Mouse (Mus musculus): ENCODE data around the gene Rusc1. TPM values are rescaled to one million over a fixed set of nuclear protein-coding genes. Genes with fewer than 3 reads are reported as not detected.

Rusc1 gene
- polyA plus RNA-seq, 1 experiment, result 25.0 TPM

DNA sequence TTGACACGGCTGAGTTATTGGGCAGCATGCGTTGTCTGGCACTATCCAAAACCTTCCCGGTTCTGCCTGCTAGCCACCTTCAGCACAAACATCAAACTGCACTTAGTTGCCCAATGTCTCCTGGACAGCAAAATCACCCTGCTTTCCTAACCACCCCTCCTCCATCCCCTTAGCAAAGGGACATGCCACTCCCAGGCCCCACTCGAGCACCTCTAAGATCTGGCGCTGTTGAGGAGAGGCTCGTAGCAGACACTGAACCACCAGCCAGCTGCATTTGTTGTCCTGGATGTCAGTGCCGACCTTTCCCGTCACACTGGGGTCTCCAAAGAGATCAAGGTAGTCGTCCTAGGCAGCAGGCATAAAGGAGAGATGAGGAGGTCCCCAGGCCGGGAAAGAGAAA, 910 bp upstream of the Rusc1 start:
- TF ChIP-seq USF1 (IDR thresholded peaks at IDR 0.05; ENCODE audit: low read depth) (no peak), CEBPB (IDR thresholded peaks at IDR 0.05; ENCODE audit: low read depth) (no peak)
- peaks cover 3% of the 10 kb centered on the region for H3K79me2 ChIP-seq (ENCODE audit: control insufficient read depth, insufficient read depth)
- no peak overlapping the region for H3ac ChIP-seq (ENCODE audit: control insufficient read depth, insufficient read length, low read depth)
- H3K36me3 ChIP-seq (ENCODE audit: control insufficient read depth, insufficient read depth), result peaks cover 46% of the 10 kb centered on the region
- no peaks in the 10 kb centered on the region for H3K27me3 ChIP-seq (ENCODE audit: control insufficient read depth, insufficient read depth, insufficient read length)
- H3K4me3 ChIP-seq (ENCODE audit: insufficient read depth, poor library complexity, severe bottlenecking), result no peak overlapping the region
- H3K79me3 ChIP-seq (ENCODE audit: low read depth), result no peaks in the 10 kb centered on the region

GRCm38 (mm10) chr3:89092509-89093090, 511 bp downstream of the Rusc1 start:
- H3K79me3 ChIP-seq (ENCODE audit: low read depth), result no peaks in the 10 kb centered on the region
- TF ChIP-seq CEBPB (IDR thresholded peaks at IDR 0.05; ENCODE audit: low read depth) (no peak), MAX (IDR thresholded peaks at IDR 0.05) (no peak), USF1 (IDR thresholded peaks at IDR 0.05; ENCODE audit: low read depth) (no peak), FOSL1 (IDR thresholded peaks at IDR 0.05; ENCODE audit: insufficient read depth, low read length, poor library complexity, severe bottlenecking) (no peak), MYOG (IDR thresholded peaks at IDR 0.05; ENCODE audit: control insufficient read depth, extremely low read depth, insufficient read length) (no peak), MYOD1 (IDR thresholded peaks at IDR 0.05; ENCODE audit: control insufficient read depth, insufficient read length, low read depth) (no peak)
- H3K4me3 ChIP-seq (ENCODE audit: insufficient read depth, poor library complexity, severe bottlenecking), result peak overlapping the region; percentile 23
- H3K36me3 ChIP-seq (ENCODE audit: control insufficient read depth, insufficient read depth), result peaks cover 34% of the 10 kb centered on the region
- no peaks in the 10 kb centered on the region for H3K79me2 ChIP-seq (ENCODE audit: control insufficient read depth, insufficient read depth)
- no peaks in the 10 kb centered on the region for H3K27me3 ChIP-seq (ENCODE audit: control insufficient read depth, insufficient read depth, insufficient read length)
- H3ac ChIP-seq (ENCODE audit: control insufficient read depth, insufficient read length, low read depth), result peak overlapping the region; percentile 62

DNA sequence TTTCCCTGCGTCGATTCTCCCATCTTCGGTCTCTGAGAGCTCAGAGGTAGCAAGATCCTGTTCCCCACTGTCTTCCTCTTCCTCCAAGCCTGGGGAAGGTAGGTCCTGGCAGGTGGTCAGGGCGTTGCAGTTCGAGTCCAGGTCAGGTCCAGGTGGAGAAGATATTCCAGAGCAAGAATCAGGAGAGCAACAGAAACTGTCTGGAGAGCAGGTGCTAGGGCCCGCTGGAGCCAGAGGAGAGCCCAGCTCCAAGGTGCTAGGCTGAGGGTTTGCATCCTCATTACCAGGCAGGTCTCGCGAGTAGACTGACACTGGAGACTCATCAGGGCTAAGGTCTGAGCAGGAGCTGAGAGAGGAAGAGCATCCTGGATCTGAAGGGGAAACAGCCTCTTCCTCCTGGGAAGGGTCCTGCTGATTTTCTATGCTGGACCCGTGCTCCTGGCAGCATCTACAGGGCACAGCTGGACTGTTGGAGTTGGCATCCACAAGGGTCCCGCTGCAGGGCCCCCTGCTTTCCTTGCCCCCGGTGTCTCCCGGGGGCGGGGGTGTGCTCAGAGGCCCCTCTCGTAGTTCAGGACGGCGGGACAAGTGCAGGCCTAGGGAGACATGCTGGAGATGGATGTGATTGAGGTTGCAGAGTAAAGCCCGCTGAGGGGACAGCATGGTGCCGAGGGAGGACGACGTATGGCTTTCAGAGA, 1.2 kb downstream of the Rusc1 start:
- Histone ChIP-seq H3K79me2 (ENCODE audit: control insufficient read depth, insufficient read depth) (no peaks in the 10 kb centered on the region), H3K79me3 (ENCODE audit: low read depth) (no peaks in the 10 kb centered on the region), H3K36me3 (ENCODE audit: control insufficient read depth, insufficient read depth) (peaks cover 28% of the 10 kb centered on the region), H3K27me3 (ENCODE audit: control insufficient read depth, insufficient read depth, insufficient read length) (no peaks in the 10 kb centered on the region), H3K4me3 (ENCODE audit: insufficient read depth, poor library complexity, severe bottlenecking) (peak overlapping the region; percentile 38), H3ac (ENCODE audit: control insufficient read depth, insufficient read length, low read depth) (peak overlapping the region; percentile 44)
- TF ChIP-seq MAX (IDR thresholded peaks at IDR 0.05) (no peak), MYOG (IDR thresholded peaks at IDR 0.05; ENCODE audit: control insufficient read depth, extremely low read depth, insufficient read length) (no peak), MYOD1 (IDR thresholded peaks at IDR 0.05; ENCODE audit: control insufficient read depth, insufficient read length, low read depth) (no peak), FOSL1 (IDR thresholded peaks at IDR 0.05; ENCODE audit: insufficient read depth, low read length, poor library complexity, severe bottlenecking) (no peak), CTCF (IDR thresholded peaks at IDR 0.05; ENCODE audit: control insufficient read depth, insufficient read depth, insufficient read length) (no peak), CEBPB (IDR thresholded peaks at IDR 0.05; ENCODE audit: low read depth) (no peak), USF1 (IDR thresholded peaks at IDR 0.05; ENCODE audit: low read depth) (no peak)

- H3K36me3 ChIP-seq (ENCODE audit: control insufficient read depth, insufficient read depth), result peaks cover 19% of the 10 kb centered on the region
- H3K27me3 ChIP-seq (ENCODE audit: control insufficient read depth, insufficient read depth, insufficient read length), result no peaks in the 10 kb centered on the region
- H3K79me2 ChIP-seq (ENCODE audit: control insufficient read depth, insufficient read depth), result no peaks in the 10 kb centered on the region
- no peaks in the 10 kb centered on the region for H3K79me3 ChIP-seq (ENCODE audit: low read depth)
- TF ChIP-seq MYOG (IDR thresholded peaks at IDR 0.05; ENCODE audit: control insufficient read depth, extremely low read depth, insufficient read length), result no peak
- TF ChIP-seq CTCF (IDR thresholded peaks at IDR 0.05; ENCODE audit: control insufficient read depth, insufficient read depth, insufficient read length), result peak; percentile 88
- peak; percentile 99 for TF ChIP-seq MYOD1 (IDR thresholded peaks at IDR 0.05; ENCODE audit: control insufficient read depth, insufficient read length, low read depth)
- TF ChIP-seq FOSL1 (IDR thresholded peaks at IDR 0.05; ENCODE audit: insufficient read depth, low read length, poor library complexity, severe bottlenecking), result no peak
- no peak for TF ChIP-seq MAX (IDR thresholded peaks at IDR 0.05)
- TF ChIP-seq USF1 (IDR thresholded peaks at IDR 0.05; ENCODE audit: low read depth), result no peak
- no peak for TF ChIP-seq CEBPB (IDR thresholded peaks at IDR 0.05; ENCODE audit: low read depth)
- H3ac ChIP-seq (ENCODE audit: control insufficient read depth, insufficient read length, low read depth), result peak overlapping the region; percentile 78
- H3K4me3 ChIP-seq (ENCODE audit: insufficient read depth, poor library complexity, severe bottlenecking), result peak overlapping the region; percentile 38
Measured at GRCm38 (mm10) chr3:89090694-89091655, 2.1 kb downstream of the Rusc1 start.

DNA sequence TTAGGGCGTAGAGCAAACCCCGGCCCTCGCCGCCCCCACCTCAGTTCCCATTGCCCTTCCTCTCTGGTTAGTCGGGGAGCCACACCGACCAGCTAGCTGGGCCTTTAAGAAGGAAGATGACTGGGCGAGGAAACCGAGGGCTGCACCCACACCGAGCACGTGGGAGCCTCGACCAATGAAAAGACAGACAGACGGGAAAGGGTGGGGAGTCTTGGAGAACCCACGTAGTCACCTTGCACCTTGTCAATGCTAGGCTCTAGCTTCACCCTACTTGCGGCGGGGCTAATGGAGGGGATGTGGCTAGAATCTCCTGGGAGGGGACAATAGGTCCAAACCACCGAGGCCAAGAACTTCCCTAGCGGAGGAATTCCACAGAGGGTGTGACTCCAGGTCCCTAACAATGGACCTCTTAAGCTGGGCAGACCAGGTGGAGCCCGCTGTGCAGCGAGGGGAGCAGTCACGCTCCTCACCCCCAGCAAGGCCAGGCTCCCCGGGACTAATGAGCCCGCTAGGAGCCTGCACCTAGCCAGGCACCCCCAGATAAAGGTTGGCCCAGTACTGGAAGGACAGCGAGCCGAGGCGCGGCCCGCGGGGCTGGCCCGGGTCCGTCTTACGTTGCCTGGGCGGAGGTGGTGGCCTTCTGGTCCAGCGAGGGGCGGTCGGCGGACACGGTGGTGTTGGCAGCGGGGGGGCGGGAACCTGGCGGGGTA, 3.1 kb downstream of the Rusc1 start:
- Histone ChIP-seq H3ac (ENCODE audit: control insufficient read depth, insufficient read length, low read depth) (peak overlapping the region; percentile 78), H3K79me2 (ENCODE audit: control insufficient read depth, insufficient read depth) (no peaks in the 10 kb centered on the region), H3K27me3 (ENCODE audit: control insufficient read depth, insufficient read depth, insufficient read length) (no peaks in the 10 kb centered on the region), H3K79me3 (ENCODE audit: low read depth) (no peaks in the 10 kb centered on the region), H3K4me3 (ENCODE audit: insufficient read depth, poor library complexity, severe bottlenecking) (peak overlapping the region; percentile 38), H3K36me3 (ENCODE audit: control insufficient read depth, insufficient read depth) (peaks cover 12% of the 10 kb centered on the region)
- TF ChIP-seq USF1 (IDR thresholded peaks at IDR 0.05; ENCODE audit: low read depth) (peak; percentile 97), CTCF (IDR thresholded peaks at IDR 0.05; ENCODE audit: control insufficient read depth, insufficient read depth, insufficient read length) (no peak), MAX (IDR thresholded peaks at IDR 0.05) (peak; percentile 55), FOSL1 (IDR thresholded peaks at IDR 0.05; ENCODE audit: insufficient read depth, low read length, poor library complexity, severe bottlenecking) (no peak), CEBPB (IDR thresholded peaks at IDR 0.05; ENCODE audit: low read depth) (no peak), MYOG (IDR thresholded peaks at IDR 0.05; ENCODE audit: control insufficient read depth, extremely low read depth, insufficient read length) (no peak), MYOD1 (IDR thresholded peaks at IDR 0.05; ENCODE audit: control insufficient read depth, insufficient read length, low read depth) (no peak)
